Mouse (Mus musculus): ENCODE results near the gene Nxpe2.
A peak's percentile ranks its signal among the peaks of the same experiment; 100 is the strongest.
"Not testable (repeated sequence)": the region's sequence is repeated elsewhere in the genome, so short reads cannot be mapped to it uniquely, and the experiment has no call there.

The Nxpe2 gene

GRCm38 (mm10) chr9:48353148-48353698 is at the start of gene Nxpe2:
Nxpe2 (minus strand) TSS chr9:48353454.
- no peak for DNase-seq (ENCODE audit: low read depth, low spot score)

DNA sequence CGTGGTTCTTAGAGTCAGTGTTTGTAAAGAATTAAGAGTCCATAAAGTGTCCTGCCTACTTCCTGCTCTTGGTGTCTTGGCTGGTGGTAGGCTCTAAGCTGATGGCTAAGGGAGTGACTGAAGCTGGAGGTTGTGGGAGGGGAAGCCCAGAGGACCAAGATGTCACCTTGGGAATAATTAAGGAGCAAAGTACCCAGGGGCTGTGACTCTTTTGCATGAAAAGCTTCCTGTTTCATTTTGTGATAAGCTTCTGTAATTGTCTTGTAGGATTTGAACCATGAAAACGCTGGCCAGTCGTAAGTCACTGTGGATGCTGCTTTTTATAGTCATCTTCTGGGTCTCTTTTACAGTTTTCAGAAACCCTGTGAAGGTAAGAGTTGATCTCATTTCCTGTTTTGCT is 36.7 kb upstream of the Nxpe2 start:
- DNase-seq (ENCODE audit: low read depth, low spot score) = no peak

- DNase-seq (ENCODE audit: low read depth, low spot score) = no peak
Observed at GRCm38 (mm10) chr9:48388451-48388850, 35.2 kb upstream of the Nxpe2 start.

DNA sequence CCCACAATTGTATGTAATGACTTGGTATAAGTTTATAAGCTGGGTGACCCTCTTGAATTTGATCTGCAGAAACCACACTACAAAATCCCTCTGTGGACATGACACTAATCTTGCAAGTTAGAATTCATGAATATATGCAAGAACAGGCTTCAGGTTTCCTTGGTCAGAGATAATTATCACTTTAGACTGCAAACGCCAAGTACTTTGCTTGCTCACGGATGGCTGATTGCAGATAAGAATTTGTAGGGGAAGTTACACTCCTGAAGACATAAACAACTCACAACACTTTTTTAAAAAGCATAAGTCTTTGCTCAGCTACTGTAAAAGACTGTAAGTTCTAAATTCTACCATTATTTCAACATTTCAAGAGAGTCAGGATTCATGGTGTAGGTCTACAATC is 21.1 kb upstream of the Nxpe2 start:
- DNase-seq (ENCODE audit: low read depth, low spot score) = no peak

GRCm38 (mm10) chr9:48373232-48373878 is 20.1 kb upstream of the Nxpe2 start:
- no peak for DNase-seq (ENCODE audit: low read depth, low spot score)

GRCm38 (mm10) chr9:48362743-48363142 is 9.5 kb upstream of the Nxpe2 start:
- DNase-seq (ENCODE audit: low read depth, low spot score) = no peak

GRCm38 (mm10) chr9:48361815-48362631 is 8.8 kb upstream of the Nxpe2 start:
- DNase-seq (ENCODE audit: low read depth, low spot score) = peak; percentile 19

GRCm38 (mm10) chr9:48360826-48361225 is 7.6 kb upstream of the Nxpe2 start:
- no peak for DNase-seq (ENCODE audit: low read depth, low spot score)

DNA sequence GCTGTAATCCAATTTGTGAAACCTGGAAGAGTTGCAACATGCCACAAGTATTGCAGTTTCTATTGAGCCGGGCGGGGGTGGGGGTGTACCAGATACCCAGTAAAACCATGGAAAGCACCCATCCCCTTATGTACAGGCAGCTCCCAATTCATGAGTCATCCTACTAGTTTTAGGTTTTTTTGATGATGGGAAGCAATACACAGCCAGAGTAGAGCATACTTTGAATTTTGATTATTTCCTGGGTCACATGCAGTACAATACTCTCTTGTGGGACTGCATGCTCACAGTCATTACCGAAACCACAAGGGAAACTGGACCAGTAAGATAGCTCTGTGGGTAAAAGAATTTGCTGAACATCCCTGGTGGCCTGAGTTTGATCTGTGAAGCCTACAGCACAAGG is 3.8 kb upstream of the Nxpe2 start:
- DNase-seq (ENCODE audit: low read depth, low spot score) = no peak

GRCm38 (mm10) chr9:48354793-48355192 is 1.5 kb upstream of the Nxpe2 start:
- peak; percentile 49 for DNase-seq (ENCODE audit: low read depth, low spot score)

DNA sequence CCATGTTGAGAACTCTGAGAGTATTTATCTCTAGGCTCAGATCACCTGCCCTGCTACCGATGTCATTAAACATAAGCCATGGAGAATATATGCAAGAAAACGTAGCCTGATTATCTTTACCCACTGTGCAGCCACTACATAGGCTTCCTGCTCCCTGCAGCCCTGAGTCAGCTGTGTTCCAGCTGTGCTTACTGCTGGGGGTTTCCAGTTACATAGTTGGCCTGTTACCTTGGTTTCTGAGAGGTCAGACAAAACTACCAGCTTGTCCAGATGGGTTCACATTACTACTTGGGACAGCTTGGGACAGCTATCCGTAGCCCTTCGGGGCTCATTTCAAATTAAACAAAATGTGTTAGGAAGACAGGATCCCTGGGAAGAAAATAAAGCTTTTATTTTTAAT is 868 bp upstream of the Nxpe2 start:
- DNase-seq (ENCODE audit: low read depth, low spot score) = no peak

DNA sequence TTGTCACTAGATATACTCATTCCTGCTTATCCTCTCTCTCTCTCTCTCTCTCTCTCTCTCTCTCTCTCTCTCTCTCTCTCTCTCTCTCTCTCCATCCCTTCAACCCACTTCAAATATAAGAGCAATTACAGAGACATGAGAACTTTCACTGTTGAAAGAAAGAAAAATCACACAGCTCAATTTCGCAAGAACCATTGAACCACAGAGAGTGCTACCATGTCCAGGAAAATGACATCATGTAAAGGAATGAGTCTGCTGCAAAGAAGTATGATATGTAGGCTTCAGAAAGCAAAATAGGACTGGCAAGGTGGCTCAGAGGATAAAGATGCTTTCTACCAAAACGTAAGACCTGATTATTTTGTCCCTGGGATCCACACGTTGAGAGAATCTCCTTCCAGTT is 7.4 kb downstream of the Nxpe2 start:
- no peak for DNase-seq (ENCODE audit: low read depth, low spot score)

DNA sequence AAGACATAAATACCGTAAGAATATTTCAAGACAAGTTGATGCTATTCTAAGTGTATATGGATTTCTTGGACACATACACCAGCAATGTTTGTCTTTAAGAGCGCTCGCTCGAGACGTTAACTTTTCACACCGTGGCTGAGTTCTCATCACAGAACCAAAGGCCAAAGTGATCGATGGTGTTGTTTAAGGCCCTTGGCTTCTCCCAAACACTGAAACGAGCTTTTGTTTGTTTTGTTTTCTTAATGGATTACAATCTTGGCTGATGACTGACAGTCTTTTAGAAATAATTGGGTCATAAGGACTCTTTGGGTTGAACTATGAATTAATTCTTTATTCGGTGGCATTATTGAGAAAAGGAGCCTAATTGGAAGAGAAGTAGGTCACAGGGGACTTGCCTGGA is 7.8 kb downstream of the Nxpe2 start:
- no peak for DNase-seq (ENCODE audit: low read depth, low spot score)

- no peak for DNase-seq (ENCODE audit: low read depth, low spot score)
Observed at GRCm38 (mm10) chr9:48340708-48341380, 12.4 kb downstream of the Nxpe2 start.

DNA sequence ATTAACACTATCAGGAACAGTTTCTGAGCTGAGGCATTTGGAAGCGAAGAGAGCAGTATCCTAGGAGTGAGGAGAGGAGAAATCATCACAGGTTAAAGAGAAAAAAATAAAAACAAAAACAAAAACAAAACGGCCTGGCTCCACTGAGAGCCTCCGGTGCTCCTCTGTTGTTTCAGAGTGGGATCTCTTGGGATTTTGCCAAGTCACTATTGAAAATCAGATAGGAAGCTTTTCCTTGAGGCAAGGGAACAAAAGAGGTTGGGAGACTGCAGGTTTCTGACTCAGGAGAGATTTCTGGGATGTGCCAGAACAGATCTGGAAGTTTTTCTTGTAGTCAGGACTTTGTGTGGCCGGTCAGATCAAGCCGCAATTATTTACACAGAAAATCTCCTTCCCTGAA is 13.7 kb downstream of the Nxpe2 start:
- no peak for DNase-seq (ENCODE audit: low read depth, low spot score)

- no peak for DNase-seq (ENCODE audit: low read depth, low spot score)
Observed at GRCm38 (mm10) chr9:48338783-48339455, 14.3 kb downstream of the Nxpe2 start.

GRCm38 (mm10) chr9:48329597-48329996 is 23.7 kb downstream of the Nxpe2 start:
- DNase-seq (ENCODE audit: low read depth, low spot score) = no peak

DNA sequence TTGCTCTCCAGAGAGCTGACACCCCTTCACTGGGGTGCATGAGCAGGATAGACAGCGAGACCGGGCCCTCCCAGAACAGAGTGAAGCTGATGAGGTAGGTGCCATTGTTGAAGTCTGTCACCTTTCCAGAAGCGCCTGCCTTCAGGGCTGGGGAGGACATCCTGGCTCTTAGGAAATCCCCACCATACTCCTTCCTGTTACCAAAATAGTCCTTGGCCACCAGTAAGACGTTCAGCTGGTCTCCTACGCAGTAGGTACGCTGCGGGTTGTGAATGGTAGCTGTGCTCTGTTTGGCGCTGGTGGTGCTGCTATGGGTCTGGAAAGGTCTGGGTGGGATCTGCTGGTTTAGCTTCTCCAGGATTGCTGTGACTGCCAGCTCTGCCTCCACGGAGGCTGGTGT is 26.9 kb downstream of the Nxpe2 start:
- DNase-seq (ENCODE audit: low read depth, low spot score) = no peak

- DNase-seq (ENCODE audit: low read depth, low spot score) = no peak
Observed at GRCm38 (mm10) chr9:48315825-48316224, 37.4 kb downstream of the Nxpe2 start.

- DNase-seq (ENCODE audit: low read depth, low spot score) = no peak
Observed at GRCm38 (mm10) chr9:48314194-48314593, 39.1 kb downstream of the Nxpe2 start.

DNA sequence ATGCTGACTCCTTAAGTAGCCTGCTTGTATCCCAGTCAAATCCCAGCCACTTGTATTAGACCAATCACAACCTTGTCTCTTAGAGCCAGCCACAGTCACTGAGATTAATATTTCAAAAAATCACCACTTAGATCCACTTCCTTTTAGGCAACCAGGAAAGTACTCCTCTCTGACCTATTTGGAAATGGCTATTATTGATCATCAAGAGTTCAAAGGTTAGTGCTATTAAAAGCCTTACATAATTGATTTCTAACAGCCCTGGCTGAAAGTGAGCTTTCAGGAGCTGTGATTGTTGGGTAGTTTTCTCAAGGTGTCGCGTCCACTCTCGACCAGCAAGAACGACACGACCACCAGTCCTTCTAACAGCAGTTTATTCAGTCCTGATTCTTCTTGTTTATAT is 42.0 kb downstream of the Nxpe2 start:
- no peak for DNase-seq (ENCODE audit: low read depth, low spot score)

- DNase-seq (ENCODE audit: low read depth, low spot score) = not testable (repeated sequence)
Observed at GRCm38 (mm10) chr9:48303564-48303963, 49.7 kb downstream of the Nxpe2 start.

Data from skeletal muscle tissue, adult 2 months (tissue).